Mouse (Mus musculus) testis, postnatal 14 days (tissue): Measurements from ENCODE around the gene Cplx3.

Experiments used
- DNase-seq: peaks from one replicate; pipeline ENCODE4 v3.0.0; 2021; ENCODE audit warnings: low spot score

The Cplx3 gene

DNA sequence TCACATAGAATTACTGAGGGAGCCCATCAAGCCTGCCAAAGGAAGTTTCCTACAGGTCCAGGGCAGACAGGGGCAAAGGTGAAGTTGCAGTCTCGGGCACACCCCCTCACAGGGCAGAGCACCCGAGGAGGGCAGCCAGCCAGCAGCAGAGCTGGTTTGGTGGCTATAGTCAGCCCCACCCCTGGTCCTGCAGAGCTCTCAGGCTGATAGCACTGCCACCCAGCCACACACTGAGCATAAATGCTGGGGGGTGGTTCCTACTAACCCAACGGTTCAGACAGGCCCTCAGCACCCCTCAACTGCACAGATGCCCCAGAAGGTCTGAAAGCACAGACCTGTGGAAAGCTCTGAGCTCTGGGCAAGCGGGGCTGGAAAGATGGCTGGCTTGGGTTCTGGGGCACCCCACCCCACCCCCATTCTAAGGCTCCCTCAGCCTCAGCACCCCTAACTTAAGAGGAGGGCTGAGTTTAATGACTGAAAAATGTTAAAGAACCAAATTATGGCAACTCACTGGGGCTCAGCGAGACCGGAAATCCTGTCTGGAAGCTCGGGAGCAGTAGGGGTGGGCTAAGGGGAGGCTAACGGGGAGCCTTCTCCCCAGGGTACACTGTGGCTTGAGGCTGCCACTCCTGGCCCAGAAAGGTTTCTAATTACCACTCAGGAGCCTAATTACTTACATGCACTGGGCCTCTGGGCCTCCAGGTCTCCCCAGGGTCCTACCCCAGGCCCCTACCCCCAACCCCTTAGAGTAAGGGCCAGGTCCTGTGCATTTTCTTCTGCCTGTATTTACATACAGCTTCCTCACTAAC is 32.8 kb upstream of the Cplx3 start:
- no peak for DNase-seq

DNA sequence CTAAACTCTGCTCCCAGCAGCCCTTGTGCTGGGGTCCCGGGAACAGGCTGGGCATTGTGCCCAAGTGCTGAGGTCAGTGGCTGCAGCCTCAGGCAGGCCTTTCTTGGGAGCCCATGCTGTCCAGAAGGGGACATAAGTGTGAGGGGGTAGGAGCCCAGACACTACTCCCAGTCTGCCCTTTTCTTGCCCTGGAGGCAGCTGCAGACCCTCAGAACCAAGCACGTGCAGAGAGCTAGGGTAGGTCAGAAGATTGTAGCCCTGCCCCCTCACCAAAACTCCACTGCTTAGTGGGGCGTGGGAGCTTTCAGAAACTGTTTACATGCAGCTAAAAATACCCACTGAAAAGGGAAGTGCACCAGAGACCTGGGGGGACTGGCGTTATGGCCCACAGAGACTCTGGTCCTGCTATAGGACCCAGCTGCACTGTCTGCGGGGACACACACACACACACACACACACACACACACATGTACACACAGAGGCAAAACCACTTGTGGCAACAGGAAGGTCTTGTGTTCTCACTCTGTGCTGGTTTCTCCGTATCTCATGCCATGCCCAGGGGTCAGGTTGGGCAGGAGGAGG is 31.8 kb upstream of the Cplx3 start:
- DNase-seq, result peak; percentile 41

DNA sequence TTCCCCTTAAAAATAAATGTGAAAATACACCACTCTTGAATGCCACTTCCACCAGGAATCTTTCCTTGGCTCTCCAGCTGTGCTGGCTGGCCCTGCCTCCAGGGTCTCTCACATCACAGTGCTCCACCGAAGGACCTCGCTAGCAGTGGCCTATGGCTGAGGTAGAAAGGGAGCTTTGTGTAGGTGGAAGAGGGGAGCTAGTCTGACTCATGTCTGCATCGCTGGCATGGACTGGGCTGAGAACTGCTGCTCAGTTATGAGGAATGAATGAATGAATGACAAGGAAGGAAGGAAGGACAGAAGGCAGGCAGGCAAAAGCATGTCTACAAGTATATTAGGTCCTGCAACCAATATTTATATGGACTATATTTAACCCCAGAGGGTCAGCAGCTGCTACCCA is 31.2 kb upstream of the Cplx3 start:
- no peak for DNase-seq

DNA sequence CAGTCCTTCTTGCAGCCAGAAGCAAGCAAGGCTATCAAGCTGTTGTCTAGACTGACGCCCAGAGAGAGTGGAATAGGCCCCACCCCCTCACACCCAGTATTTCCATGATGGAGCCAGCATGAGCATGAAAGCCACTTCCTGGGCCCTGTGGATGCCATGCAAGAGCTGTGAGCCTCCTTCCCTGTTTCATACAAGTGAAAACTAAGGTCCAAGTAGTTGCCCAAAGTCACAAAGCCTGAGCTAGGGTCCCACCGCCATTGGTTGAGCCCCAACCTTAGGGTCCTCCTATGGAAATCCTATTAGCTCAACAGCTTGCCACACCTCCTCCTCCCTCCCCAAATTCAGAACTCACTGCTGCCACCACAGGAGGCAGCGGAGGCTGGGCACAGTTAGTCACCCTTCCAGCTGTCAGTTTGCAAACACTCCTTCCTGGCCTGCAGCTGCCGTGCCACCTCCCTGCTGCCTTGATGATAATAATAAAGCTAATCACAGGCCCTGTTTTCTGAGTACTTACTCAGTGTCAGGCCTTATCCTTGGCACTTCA is 27.5 kb upstream of the Cplx3 start:
- DNase-seq, result no peak

DNA sequence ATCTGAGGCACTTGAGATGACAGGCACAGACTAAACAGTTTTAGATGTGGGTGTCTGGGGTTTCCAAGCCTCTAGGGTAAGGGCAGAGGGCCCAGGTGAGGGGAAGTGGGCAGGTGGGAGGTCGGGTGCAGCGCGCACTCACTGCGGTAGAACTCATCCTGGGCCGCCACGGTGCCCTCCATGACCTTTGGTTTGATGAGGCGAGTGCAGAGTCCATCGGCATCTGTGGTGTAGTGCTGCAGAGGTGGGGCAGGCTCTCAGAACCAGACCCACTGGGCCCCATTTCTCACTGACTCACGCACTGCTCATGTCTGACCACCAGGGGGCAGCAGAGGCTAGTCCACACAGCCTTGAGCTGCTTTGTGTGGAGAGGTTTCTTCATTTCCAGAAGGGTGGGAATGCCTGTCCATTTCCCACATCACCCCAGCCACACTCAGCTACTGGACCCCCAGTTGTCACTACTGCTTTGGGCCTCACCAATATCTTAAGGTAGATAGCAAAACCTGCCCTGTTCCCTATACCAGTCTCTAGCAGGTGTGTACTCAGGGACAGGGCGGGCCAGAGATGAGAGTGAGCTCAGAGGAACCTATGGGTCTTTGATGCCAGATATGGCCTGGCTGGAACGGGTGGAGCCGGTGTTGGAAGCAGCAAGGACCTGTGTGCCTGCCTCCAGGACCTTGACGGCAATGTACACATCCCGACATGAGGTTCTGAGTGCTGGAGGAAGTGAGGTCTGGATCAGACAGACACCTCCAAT is 23.2 kb upstream of the Cplx3 start:
- peak; percentile 49 for DNase-seq

DNA sequence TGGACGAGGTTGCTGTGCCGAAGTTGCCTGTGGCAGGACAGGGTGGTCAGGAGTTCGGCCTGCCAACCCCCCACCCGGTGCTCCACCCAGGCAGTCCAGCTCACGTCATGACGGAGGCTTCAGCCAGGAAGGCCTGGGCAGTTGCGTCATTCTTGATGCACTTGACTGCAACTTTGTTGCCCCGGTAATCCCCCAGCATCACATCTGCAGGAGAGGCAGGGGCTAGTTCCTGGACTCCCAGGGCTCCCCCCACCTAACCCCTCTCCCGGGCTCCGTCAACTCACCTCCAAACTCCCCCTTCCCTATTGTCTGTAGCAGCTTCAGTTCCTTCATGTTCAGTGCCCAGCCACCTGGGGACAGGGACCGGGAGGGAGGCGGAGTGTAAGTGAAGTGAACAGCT is 22.6 kb upstream of the Cplx3 start:
- no peak for DNase-seq

DNA sequence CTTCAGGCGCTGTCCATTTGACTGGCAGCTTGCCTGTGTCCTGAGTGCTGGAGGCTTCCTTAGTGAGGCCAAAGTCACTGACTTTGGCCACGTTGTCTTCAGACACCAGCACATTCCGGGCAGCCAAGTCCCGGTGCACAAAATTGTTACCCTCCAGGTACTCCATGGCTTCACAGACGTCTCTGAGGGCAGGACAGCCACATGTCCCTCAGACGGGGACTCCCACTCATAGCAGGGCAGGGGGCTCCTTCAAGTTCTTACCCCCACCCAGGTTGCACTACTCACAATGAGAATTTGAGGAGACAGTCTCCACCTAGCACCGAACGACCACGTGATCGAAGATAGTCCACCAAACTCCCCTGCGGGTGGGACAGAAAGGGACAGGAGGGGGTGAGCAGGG is 21.8 kb upstream of the Cplx3 start:
- DNase-seq, result no peak

DNA sequence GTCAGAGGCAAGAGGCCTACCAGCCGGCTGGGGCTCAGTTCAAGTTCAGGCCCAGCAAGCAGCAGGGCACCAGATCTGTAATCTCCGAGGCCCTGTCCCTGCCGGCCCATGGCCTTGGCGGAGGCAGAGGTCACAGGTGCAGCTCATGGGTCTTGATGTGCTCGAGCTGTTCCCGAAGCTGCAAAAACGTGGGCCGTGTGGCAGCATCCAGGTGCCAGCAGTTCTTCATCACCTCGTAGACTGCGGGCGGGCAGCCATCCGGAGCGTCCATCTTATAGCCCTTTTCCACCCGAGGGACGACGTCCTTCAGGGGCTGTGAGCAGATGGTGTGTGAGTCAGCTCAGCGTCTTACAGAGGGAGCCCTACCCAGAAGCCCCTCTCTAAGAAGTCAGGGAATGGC is 21.1 kb upstream of the Cplx3 start:
- no peak for DNase-seq

DNA sequence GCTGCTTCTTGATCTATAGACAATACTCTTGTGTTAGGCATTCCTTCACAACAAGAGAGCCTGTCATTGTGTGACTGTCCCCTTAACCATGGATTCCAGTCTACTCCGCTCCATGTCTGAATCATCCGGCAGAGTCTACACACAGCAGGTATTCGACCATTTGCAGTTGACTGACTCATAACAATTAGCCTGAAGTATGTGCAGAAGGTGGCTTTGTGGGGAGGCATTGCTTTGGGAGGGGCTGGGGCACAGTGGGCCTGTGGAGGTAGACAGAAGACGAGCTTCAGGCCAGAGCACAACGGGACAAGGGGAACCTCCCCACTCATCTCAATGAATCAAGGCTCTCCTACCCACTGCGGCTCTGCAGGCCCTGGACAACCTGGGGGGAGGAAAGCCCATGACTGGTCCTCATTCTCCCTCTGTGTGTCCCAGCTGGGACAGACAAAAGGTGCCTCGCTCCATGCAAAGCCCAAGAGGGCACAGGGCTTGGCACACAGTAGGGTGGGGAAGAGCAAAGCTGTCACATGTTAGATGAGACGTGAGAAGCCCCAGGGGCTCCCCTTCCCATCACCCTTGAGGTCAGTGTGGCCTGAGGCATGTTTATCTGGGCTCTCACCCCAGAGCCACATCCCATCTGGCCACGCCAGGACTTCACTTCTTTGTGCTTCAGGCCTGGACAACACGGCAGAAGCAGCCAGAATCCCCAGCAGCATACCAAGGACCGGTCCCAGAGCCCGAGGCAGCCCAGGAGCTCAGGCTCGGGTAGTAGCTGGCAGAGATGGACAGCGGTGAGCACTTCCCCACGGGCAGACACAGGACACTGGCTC is 19.8 kb upstream of the Cplx3 start:
- no peak for DNase-seq

DNA sequence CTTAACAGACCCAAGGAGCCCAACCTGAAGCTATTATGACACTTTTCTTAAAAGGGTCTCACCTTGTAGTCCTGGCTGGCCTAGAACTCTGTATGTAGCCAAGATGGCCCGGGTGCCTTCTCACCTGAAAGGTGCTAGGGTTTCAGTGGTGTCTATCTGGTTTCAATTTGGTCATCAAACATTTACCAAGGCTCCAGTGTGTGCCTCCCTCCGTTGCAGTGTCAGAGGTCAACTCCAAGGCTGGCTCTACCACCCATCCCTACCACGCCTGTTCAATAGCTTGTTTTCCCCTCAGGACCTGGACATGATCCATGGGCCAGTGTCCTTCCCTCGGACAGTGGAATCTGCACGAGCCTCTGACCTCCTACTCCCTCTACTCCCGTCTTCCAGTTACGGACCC is 18.2 kb upstream of the Cplx3 start:
- no peak for DNase-seq

DNA sequence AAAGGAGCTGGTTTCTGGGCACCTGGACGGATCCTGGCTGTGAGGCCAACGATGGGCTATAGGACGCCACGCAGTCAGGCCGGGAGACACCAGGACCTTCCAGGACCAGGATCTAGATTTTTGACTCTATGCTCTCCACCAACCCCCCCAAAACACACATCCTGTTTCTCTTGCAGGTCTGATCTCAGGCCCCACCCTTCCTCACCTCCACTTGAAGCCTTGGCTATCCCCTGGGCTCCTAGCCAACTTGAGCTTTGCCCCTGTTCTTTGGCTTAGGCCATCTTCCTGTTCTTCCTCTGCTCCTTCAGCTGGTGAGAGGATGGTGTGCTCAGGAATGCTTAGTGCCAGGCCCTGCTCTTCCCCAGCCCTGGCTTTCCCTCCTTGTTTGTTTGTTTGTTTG is 14.6 kb upstream of the Cplx3 start, which contains the start of gene Lman1l:
TSS of gene Lman1l (minus strand) at position 101 of the 400 bp plus-strand sequence.
- no peak for DNase-seq

DNA sequence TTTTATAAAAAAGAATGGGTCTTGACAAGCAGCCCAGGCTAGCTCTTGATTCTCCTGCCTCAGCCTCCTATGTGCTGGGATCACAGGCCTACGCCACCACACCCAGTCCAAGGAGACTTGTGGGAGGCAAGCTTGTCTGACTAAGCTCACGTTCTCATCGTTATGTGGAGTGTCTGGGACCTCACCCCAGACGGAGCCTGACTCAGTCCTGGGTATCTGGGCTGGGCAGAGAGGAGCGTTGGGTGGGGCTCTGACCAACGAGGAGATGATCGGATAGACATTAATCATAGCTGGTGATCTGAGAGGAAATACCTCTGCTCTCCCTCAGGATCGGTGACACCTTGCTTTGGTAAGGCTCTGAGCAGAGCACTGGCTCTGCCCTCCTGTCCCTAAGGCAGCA is 12.8 kb upstream of the Cplx3 start:
- DNase-seq, result no peak

DNA sequence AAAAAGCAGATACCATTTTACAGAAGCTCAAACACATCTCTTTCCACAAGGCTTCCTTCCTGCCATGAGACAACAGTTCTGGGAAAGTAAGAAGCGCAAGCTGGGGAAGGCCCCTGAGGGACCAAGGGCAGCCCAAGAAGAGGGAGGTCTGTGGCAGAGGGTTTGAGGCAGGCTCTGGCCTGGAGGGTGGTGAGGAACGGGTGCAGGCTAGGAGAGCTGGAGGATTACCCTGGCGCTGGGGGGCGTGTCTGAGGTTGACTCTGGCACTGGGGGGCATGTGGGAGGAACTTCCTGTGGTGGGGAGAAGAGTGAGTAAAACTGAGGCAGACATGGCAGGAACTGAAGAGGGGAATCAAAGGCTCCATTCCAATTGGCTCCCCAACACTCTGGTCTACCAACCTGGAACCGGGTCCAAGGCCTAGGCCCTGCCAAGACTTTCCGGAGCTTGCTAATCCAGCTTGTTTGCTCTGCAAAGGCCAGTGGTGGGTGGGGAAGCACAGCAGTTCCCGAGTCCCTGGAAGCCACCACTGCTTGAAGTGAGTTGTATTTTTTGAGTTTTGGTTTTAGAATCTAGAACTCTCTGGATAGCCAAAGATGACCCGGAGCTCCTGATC is 11.6 kb upstream of the Cplx3 start:
- DNase-seq, result no peak

DNA sequence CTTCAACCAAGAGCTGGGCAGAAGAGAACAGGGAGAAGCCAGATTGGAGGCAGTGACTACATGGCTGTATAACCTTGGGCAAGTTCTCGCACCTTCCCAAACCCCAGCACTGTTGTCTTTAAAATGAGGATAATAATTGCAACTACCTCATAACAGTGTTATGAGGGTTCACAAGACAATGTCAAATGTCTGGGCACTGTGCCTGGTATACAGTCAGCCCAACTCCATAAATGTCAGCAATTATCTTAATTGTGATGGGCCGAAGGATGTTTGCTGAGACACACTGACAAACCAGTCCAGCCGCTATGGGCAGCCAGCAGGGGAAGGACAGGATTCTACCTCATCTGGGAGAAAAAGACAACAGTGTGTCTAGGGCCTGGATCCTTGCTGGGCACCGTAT is 8.7 kb upstream of the Cplx3 start:
- DNase-seq, result no peak

DNA sequence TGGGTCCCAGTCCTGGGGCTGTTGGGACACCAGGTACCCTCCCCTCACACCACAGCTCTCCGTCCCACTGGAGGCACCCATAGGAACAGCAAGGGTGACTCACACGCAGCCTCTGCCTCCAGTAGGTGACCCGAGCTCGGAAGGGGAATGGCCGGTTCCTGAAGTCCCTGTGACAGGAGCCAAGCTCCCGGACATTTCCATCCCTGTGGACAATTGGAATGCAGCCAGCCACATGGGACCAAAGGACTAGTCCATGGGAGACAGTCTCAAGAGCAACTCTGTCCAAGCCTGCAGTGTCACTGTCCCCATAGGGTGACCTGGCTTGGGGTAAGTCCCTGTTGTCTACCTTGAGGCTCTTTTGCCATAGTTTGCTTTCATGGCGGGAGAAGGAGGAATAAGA is 7.9 kb upstream of the Cplx3 start:
- no peak for DNase-seq

DNA sequence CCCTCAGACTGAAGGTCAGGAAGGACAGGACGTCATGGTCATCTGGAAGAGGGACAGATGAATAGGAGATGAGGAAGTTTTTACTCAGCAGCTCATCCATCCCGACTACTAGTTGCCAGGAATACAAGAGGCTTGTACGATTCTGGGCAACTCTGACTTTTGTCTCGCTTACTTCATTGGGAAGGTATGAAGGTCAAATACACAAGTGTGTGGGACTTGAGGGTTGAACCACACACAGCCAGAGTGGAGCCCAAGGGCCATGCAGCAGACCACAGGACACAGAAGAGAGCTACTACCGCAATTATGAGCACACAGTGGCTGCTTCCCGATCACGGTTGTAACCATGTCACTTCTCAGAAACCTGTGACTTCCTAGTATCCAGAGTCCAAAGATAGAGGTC is 6.5 kb upstream of the Cplx3 start:
- no peak for DNase-seq

DNA sequence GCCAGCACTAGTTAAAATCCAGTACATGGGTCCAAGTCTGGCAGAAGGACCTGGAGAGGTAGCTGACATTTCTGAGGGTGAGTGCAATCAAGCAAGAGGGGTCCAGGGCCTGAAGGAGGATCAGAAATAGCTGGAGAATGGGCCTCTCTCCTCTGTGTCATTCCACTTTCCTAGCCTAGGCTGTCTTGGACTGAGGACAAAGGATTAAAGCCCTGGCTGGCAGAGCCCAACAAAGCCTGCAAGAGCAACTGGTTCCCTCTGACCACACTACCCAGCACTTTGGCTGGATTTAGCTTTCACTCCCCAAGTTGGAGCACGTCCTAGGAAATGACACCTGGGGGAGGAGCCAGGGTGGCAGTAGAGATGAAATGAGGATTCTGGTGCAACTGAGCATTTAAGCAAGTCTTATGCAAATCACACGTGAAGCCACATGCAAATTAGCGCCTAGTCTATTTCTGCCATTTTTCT is 4.3 kb upstream of the Cplx3 start:
- no peak for DNase-seq

DNA sequence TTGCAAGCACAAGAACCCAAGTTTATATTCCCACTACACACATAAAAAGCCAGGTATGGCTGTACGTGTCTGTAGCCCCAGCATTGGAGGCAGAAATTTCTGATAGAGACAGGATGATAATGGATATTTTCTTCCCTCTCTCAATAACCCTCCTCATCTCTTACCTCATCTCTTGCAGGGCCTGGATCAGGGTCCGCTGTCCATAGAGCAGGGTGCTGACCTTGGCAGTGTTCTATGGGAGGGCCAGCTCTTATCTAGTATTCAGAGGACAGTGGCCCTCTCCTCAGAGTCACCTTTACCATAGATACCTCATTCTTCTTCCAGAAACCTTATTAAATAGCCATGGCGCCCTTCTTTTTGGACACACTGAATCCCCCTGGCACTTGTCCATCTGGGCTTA is 3.7 kb upstream of the Cplx3 start:
- DNase-seq, result no peak

DNA sequence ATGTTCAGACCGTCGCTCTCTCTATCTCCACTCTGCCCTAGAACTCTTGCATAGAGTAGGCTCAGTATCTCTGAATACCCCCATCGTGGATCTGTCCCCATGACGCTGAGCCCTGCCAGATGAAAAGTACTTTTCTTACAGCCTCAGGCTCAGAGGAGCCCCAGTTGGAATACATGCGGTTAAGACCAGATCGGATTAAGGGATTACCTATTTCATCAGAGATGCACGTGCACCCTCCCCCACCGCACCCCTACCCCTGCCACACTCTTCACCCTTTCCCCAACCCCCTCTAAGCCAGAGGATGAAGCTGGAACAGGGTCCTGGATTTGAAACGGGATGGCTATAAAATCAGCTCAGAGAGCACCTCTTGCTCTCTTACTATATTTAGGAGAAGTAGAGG is 578 bp downstream of the Cplx3 start:
- DNase-seq, result no peak

DNA sequence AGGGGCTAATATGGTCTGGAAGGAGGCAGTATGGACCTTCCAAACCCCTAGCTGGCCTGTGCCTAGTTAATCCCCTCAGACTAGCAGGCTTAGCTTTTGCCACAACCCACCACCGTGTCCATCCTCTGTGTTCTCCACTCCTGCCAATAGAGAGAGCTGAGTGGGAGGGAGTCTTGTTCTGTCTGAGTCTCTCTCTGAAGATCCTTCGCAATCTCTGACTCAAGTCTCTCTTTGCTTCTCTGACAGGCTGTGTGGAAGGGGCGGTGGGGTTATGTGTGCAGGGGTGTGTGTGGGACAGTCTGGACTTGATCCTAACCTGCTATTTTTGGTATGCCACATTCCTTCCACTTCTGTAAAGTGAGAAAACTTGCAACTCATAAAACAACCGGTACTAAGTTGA is 1.2 kb downstream of the Cplx3 start:
- DNase-seq, result no peak

DNA sequence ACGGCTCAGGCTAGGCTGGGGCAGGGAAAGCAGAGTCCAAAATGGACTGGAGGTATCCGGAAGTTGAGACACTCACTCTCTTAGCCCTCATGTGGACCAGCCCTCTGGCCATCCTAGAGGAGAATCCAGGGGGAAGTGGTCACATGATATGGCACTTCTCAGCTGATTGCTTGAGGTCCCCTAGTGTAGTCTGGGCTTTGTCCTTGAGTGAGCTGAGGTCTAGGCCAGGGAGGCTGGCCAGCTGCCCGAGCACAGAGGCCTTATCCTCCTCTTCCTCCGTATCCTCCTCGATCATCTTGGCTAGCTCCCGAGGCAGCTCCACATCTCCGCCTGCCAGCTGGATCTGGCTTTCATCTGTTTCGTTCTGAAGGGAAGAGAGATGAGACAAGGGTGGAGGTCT is 4.0 kb downstream of the Cplx3 start:
- no peak for DNase-seq

DNA sequence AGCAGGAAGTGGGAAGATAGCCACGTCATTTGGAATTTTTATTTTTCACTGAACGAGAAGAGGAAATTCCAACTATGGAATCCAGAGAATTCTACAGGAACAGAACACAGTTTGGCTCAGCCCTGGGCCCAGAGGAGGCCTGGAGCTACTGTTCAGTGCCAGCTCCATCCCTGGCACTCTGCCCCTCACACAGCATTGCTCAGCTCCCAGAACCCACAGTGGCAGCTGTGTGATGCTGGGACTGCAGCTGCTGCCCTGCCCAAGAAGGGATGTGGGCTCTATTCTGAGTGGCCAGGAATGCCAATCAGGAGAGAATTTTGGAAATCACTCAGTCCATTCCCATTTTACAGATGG is 4.8 kb downstream of the Cplx3 start:
- DNase-seq, result no peak
